Mouse (Mus musculus): ENCODE data around the gene Ppef2.

The Ppef2 gene

DNA sequence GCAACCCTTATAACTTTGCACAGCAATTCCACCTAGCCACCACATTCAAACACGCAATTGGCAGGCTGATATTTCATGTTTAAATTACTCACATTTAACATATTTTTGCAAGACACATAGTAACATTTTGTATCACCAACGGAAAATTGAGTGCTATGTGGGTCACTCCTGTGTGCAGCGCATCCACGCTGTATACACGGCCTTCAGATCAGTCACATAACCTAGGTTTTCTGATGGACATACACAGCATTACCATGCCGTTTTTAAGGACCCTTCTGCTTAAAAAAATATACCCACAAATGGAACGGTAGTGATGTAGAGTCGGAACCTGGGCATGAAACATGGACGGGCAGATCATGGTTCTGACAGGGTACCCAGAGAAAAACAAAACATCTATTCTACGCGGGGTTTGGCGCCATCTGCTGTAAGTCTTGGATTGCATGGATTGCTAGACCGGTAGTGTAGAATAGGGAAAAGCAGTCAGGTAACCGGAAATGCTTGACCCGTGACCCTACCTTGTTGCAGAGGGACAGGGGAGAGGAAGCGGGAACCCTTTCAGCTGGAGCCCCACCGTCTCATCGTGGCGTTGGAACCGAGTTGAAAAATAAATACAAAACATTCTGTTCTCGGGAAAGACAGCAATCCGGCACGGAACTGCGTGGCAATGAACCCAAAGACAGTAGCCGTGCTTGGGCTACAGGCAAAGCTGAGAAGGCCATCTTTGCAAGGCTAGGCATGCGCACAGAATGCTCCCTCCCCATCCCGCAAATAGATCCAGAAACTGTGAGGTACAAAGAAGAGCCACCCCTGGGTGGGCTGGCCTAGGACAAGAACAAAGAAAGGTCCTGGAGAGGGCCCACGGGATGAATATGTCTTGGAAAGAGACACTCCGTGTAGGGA, 16.5 kb downstream of the Ppef2 start:
- DNase-seq (ENCODE audit: low spot score), result peak; percentile 42

DNA sequence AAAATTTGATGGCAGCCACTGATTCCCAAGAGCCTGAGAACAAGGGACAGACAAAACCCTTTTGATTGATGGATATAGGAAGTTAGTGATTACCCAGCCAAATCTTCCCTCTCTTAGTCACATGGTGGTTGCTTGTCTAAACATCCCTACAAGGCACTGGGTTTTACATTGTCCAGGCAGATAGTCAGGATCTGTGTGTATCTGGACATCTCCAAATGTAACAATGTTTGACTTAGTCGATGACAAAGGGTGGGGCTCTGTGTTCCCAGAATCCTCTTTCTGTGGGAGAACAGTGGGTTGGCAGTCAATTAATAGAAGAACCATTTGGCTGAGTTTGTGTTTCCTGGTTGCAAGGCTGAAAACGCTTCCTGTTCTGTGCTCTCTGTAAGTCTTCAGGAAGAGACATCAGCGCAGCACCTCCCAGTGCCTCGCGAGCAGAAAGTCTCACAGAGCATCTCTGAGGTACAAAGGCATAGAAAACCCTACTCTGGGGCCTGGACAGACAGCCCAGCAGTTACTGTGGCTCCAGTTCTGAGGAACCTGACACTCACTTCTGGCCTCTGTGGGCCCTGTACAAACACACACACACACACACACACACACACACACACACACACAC, 21.0 kb downstream of the Ppef2 start:
- no peak for DNase-seq (ENCODE audit: low spot score)

DNA sequence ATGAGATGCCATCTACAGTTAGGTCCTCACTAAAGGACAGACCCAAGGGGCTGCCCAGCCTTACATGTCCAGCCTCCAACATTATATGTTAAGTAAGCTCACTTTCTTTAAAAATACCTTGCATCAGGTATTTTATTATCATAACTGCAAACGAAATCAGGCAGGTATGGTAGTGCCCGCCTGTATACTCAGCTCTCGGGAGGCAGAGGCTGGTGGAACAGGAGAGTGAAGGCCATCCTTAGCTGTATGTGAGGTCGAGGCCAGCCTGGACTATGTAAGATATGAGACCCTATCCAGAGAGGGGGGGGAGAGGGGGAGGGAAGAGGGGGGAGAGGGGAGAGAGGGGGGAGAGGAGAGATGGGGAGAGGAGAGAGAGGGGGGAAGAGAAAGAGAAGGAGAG, 22.7 kb downstream of the Ppef2 start:
- no peak for DNase-seq (ENCODE audit: low spot score)

DNA sequence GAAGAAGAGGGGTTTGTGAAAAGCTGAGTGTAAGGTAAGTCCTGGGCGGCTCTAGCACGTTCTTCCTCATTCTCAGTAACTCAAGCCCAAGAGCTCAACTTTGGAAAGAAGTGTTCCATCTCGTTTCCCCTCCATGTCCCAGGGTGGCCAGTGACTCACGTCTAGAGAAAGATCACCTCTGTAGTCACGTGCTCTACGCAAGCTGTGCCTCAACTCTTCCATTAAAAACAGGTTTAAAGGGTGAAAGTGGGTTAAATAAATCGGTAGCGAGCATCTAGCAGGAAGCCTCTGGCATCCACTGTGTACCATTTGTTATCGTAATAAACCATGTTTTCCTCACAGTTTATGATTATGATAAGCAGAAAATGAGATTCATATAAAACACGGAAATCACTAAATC, 24.2 kb downstream of the Ppef2 start:
- DNase-seq (ENCODE audit: low spot score), result no peak

DNA sequence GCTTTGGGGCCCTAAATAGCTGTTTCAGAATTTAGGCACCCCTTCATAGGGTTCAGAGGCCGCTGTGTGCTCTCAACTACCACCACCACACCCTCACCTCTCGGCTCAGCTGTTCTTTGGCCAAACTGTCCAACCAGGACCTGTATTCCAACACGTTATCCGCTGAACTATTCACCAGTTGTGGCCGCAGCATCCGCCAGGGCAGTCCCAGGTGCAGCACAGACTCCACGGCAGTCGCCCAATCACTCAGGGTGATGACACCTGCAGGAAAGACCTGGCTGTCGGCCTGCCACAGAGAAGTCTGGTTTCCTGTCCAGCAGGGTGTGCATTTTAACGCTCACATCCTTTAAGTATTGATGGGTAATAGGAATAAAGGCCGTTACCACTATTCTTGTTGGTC, 25.8 kb downstream of the Ppef2 start:
- DNase-seq (ENCODE audit: low spot score), result no peak

DNA sequence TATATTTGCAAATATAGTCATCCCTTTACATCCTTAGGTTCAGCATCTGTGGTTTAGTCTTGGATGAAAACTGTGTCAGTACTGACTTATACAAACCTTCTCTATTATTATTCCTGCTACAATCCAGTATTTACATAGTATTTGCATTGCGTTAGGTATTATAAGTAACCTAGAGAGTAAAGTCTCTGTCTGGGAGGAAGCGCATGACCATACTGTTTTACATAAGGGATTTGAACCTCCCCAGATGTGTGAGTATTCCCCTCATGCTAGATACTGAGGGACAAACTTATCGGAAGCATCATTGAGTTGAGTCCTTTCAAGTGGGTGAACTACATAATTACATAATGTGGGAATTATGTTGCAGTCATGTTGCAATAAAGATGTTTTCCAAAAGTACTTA, 26.6 kb downstream of the Ppef2 start:
- DNase-seq (ENCODE audit: low spot score), result no peak

DNA sequence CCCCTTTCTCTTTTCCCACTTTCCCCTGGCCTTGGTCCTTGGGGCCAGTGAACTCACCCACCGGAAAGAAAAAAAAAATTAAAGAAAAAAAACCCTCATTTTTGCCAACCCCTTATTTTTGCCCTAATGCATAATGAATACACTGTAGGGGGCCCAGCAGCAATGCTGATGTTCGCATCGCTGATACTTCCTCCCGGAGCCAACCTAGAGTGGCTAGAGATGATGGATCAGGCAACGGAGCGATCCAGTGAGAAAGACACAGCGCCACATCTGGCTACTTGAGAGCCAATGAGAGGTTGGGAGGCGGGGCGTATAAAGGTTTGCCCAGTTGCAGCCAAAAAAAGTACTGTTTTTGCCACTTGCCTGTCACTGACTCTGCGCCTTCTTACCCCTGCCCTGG, 27.3 kb downstream of the Ppef2 start:
- DNase-seq (ENCODE audit: low spot score), result no peak

DNA sequence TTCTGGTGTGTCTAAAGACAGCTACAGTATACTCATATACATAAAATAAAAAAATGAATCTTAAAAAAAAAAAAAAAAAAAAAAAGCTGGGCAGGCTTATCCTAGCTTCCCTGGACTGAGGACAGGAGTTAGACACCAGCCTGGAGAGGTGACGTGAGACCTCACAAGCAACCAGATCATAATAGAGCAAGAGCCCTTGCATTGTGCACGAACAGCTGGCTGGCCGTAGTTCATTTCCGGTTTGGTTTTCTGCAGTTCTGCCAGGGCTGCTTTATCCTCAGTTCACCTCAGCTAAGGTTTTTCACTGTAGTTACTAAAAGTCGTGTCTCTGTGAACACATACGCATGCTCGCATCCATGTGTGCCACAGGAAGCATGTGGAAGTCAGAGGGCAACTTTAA, 28.3 kb downstream of the Ppef2 start:
- DNase-seq (ENCODE audit: low spot score), result no peak

DNA sequence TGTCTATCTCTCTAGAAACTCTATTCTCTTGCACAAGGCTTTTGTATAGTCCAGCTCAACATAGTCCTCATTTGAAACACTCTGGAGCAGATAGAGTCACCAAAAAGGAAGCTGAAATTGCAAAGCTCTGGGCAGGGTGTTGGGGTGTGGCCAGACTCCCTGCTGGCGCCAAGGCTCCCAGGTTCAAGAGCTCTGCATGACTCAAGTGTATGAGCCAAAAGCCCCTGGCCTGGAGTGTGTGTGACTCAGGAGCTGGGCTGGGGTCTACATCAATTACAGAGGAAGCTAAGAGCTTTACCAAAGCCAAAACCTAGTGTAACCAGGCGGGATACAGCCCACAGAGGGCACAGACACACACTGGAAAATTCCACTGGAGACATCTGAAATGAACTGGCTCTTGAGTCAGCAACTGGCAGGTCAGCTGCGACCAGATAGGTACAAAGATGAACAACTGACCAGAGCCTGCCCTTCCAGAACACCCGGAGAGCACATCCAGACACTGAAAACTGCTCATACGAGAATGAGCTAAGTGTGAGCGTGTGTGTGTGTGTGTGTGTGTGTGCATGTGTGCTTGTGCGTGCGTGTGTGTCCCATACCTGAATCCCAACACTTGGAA, 35.7 kb downstream of the Ppef2 start:
- no peak for DNase-seq (ENCODE audit: low spot score)

DNA sequence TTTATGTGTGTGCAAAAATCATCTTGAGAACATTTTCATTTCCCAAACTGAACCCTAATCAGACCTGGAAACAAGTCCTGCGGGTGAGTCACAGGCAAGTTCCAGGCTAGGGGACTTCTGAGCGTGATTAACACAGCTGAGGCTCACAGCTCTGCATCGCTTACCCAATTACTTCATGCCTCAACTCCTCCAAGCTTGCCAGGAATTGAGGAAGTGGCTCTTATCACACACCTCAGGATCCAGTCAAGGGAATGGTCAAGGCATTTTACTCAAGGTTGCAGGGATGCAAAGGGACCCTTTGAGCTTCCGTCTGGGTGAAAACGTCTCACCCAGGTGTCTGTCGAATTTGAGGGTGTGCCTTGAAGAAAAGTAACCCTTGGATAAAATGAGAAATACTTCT, 36.3 kb downstream of the Ppef2 start:
- no peak for DNase-seq (ENCODE audit: low spot score)

DNA sequence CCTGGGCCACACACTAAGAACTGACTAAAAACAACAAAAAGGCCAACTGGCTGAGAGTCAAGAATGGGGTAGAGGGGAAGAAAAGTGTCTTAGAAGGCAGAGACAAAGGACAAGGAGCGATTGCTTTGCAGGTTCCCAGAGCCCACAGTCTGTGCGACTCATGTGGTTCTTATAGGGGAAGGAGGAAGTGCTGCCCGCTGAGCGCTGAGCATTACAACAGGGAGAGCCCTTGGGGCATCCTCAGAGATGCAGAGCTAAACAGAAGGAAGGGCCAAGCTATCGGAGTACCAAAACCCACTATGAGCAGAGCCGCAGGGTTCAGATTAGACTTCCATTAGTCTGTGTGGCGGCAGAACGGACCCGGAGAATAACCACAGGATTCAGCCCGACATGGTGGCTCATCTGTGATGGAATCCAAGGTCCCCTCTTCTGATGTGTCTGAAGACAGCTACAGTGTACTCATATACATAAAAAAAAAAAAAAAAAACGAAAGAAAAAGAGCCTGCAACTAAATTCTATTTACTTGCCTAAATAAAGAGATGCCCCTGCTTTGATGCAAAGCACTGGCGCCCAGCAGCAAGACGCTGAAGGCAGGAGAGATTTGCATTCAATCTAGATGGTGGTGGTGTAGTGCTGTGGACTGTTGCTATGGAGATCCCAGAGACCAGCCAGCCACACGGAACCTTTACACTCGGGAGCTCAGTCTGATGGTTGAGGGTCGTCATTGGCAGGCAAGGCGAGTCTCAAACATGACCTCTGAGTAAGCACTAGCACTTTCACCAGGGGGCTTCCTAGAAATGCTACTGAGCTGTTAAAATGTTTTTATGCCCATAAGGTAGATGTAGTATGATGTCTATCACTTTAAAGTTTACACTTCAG, 36.9 kb downstream of the Ppef2 start:
- DNase-seq (ENCODE audit: low spot score), result no peak

DNA sequence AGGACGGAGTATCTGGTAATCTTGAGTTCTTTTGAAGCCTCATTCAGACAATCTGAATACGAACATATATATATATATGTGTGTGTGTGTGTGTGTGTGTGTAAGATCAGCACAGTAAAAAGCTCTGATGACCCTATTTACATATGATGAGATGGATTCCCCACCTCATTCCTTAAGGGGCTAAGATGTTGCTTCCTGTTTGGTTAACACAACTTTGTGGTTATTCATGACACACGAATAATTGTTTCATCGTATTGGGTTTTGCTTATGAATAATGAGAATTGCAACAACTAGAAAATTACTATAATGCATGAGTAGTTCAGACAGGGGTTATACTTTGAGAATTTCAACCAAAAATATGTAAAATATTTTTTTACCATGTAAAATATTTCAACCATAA, 40.8 kb downstream of the Ppef2 start, which contains the start of gene U90926:
Gene U90926 (minus strand): TSS at position 101 of the 400 bp plus-strand sequence.
- DNase-seq (ENCODE audit: low spot score), result no peak

DNA sequence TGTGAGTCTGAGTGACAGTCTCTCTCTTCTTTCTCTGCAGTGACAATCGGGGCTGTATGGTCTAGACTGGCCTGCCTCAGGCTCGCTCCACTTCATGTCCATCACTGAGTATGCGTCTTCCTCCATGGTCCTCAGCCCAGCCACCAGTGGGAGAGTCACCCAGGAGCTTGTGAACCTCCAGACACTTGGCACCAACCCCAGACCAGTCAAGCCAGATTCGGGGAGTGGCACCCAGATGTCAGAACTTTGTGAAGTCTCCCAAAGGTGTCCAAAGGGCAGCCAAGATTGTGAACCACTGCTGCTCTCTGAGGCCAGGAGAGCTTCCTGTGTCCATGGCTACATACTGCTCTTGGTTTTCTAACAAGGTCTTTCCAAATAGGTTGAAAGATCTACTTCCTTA, 43.8 kb downstream of the Ppef2 start:
- DNase-seq (ENCODE audit: low spot score), result no peak

DNA sequence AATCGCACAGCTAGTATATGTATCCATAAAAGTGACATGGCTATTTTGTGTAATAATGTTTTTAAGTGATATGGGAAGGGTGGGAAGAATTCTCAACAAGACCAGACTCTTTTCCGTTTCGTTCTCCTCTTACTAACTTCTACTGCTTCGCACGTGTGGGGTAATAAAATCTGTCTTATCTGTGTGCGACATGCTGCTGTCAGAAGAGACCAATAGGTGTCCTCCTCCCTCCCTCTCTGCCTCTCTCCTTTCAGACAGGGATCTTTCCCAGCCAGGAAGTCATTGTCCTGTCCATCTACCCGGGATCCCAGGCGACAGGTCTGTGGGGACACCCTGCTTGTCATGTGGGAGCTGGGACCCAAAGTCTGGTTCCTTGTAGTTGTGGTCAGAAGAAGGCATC, 45.9 kb downstream of the Ppef2 start:
- no peak for DNase-seq (ENCODE audit: low spot score)

DNA sequence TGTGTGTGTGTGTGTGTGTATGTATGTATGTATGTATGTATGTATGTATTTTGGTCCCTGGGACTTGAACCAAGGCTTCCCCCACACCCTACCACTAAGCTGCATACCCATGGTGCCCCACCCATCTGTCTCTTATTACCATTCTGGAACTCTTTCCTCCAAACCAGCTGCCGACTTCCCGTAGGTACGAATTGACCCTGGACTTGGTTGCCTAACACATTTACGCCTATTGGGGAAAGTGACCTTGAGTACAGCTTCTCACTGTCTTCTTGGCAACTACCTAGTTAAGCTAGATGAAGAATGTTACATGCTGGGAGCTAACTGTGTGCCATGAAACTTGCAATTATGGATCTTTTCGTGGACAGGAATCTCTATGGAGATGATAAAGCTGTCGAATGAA, 50.0 kb downstream of the Ppef2 start:
- DNase-seq (ENCODE audit: low spot score), result no peak

DNA sequence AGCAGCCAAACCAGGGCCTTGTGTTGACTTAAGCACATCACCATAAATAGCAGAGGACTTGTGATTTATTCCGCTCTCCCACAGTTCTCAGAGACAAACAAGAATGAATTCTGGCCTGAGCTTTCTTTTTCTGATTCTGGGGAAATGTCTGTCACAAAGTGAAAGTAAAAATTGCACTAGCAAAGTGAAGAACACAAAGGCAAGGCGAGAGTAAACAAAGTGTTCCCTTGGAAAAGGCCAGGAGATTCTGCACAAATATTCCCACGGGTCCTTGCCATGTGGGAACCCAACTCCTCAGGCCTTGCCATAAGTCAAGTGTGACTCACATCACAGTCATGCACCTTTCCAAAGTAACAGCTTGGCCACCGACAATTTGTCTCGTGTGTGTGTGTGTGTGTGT, 50.4 kb downstream of the Ppef2 start:
- DNase-seq (ENCODE audit: low spot score), result no peak

DNA sequence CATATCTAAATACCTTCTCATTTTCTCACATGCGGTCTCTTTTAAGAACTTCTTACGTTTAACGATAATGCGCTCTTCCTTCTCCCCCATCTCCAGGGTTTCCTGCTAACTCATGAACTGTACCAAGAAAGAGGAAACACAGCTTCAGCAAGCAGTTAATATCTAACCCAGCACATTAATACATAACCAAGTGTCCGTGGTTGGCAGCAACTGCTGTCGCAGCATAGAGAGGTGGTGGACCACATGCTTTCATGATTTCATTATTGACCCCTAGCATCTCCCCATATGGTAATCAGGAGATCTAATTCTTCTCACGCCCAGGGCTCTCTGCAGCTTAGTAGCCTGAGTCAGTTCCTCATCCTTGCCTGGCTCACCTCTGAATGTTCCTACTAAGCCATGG, 50.9 kb downstream of the Ppef2 start:
- DNase-seq (ENCODE audit: low spot score), result no peak

DNA sequence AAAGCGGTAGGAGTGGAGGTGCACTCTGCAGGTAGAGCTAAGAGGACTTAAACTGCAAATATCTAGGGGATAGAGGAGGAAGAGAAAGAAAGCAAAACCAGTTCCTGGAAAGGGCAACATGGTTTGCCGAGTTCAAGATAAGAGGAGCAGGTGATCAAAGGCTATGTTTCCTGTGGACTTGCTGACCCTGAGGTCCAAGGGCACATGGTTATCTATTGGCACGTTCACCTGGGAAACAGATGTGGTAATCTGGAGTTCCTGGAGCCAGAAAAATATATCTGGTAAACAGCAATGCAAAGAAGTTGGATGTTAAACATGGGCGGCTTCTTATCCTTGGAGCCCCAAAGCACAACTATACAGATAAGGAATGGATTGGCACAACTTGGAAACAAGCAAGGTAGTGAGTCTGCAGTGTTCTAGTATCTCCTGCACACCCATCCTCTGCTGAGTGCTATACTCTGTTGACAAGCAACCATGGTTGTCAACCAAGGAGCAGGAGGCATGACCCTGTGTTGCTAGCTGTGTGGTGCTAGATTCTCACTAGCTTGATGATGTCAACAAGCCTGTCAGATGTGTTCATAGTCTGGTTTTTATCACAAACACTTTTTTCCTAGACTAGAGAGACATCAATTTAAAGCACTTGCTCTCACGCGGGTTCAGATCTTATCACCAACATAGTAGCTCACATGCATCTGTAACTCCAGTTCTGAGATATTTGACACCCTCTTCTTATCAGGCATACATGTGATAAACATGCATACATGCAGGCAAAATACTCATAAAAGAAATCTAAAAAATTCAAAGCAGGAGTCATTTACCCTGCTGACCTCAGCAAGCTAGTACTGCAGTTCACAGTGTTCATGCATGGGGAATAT, 51.7 kb downstream of the Ppef2 start:
- DNase-seq (ENCODE audit: low spot score), result no peak

DNA sequence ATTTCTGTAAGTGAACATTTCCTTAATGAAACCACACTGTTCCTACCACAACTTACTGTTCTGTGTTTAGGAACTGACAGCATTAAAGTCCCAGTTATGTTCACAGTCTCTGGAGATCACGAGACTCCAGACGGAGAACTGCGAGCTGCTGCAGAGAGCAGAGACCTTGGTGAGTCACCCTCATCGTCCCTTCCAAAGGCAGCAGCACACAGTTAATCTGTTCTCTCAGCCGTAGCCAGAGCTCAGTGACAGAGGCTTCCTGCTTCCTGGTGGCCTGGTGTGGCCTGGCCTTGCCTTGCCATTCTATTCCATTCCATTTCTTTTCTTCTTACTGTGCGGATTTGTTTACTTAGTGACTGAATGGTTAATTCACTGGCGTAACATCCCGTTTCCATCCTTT, 57.8 kb downstream of the Ppef2 start:
- no peak for DNase-seq (ENCODE audit: low spot score)

DNA sequence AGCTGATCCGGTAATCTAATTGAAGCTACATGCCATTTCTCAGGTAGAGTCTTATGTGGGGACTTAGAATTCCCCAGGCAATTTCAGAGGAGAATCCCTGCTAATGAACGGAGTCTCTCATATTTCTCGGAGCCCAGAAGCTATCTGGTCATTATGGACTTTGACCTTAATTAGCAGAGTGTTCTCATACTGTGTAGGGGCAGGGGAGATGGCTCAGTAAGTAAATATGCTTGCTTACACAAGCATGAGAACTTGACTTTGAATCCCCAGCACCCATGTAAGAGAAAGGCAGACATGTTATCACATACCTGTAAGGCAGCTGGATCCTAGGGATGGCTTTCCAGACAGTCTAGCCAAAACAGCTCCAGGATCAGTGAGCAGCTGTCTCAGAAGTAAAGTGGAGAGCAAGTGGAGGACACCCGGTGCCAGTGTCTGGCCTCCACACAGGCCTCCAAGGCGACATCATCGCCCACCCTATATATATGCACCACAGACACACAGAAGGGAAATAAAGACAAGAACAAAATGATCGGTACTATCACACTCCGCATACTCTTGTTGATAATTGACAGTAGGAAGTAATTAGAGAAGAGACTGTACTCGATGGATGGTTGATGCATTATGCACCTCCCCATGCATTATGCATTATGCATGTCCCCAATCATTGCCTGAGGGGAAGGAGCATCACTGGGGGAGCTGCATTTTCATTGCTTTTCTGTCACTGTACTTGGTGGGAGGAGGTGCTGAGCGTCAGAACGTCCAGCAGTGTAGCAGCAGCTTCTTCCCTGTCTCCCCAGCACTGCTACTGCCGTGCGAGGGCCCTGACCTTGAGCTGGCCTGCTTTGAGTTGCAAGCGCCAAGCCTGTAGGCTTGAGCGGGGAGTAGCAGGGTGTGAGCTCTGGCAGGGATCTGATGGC, 58.9 kb downstream of the Ppef2 start:
- no peak for DNase-seq (ENCODE audit: low spot score)
